Mouse (Mus musculus): ENCODE data around the gene Mast4. TPM values are rescaled to one million over a fixed set of nuclear protein-coding genes. Genes with fewer than 3 reads are reported as not detected.

Mast4 gene
- polyA plus RNA-seq, 2 experiments, result 0.71 to 1.5 TPM

DNA sequence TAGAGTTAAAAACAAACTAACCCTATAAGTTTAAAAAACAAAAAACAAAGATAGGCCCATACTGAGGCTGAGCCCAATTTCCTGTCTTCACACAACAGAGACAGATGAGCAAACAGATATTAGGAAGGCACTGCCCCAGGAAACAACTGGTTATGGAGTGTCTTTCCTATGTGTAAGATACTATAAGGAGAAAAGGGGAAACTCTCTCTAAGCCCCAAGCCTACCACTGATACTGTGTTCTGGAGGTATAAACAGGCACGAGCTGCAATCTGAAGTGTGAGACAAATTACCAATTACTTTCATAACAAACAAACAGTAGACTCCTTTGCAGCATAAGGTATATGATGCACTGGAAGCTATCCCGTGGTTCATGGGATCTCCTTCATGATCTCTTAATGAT, 471.9 kb downstream of the Mast4 start:
- WGBS (ENCODE audit: insufficient replicate concordance), result 10% methylated on average over 2 of the region's 2 CpGs
- TF ChIP-seq EP300 (IDR thresholded peaks at IDR 0.05; ENCODE audit: low read depth), result no peak
- TF ChIP-seq CTCF (IDR thresholded peaks at IDR 0.05; ENCODE audit: low read depth), result no peak
- Histone ChIP-seq H3K36me3 (replicated peaks; ENCODE audit: control insufficient read depth, insufficient read depth, low read depth) (no peaks in the 10 kb centered on the region), H3K27me3 (ENCODE audit: control insufficient read depth, insufficient read depth, low read length) (no peaks in the 10 kb centered on the region), H3K4me3 (ENCODE audit: insufficient read depth in 1 of 2, low read depth in 2 of 2, low read length in 2 of 2) (no peak overlapping the region), H3K27ac (no peak overlapping the region), H3K4me2 (ENCODE audit: low read depth) (no peak overlapping the region), H3K9me3 (ENCODE audit: control insufficient read depth, low read length) (no peaks in the 10 kb centered on the region), H3K4me1 (replicated peaks; ENCODE audit: control insufficient read depth in 2 of 2, insufficient read depth in 2 of 2, low read length in 1 of 2) (peaks cover 4 to 22% of the 10 kb centered on the region in 2 experiments; a peak in 3 of 4 replicates), H3K9ac (replicated peaks) (no peak overlapping the region)
- DNase-seq (ENCODE audit: low read depth in 3 of 3, low spot score in 3 of 3) (no peak), ATAC-seq (ENCODE audit: insufficient read depth) (no peak)

DNA sequence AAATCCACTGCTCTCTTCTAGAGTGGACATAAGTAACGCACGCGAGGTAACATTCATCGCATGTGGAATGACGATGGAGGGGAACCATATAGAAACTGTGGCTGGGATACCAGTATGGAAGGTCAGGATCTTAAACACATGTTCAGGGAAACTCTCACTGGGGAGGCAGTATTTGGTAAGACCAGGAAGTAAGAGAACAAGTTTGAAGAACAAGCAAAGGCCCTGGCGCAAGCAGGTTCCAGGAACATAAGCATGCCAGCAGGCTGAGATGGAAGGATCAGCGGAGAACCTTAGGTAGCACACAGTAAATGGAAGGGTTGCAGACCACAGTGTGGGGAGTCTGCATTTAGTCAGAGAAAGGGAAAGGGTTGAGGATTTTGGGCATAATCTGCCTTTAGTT, 473.6 kb downstream of the Mast4 start:
- Histone ChIP-seq H3K4me2 (ENCODE audit: low read depth) (no peak overlapping the region), H3K36me3 (replicated peaks; ENCODE audit: control insufficient read depth, insufficient read depth, low read depth) (no peaks in the 10 kb centered on the region)
- WGBS (ENCODE audit: insufficient replicate concordance), result 90% methylated on average over 7 of the region's 7 CpGs

DNA sequence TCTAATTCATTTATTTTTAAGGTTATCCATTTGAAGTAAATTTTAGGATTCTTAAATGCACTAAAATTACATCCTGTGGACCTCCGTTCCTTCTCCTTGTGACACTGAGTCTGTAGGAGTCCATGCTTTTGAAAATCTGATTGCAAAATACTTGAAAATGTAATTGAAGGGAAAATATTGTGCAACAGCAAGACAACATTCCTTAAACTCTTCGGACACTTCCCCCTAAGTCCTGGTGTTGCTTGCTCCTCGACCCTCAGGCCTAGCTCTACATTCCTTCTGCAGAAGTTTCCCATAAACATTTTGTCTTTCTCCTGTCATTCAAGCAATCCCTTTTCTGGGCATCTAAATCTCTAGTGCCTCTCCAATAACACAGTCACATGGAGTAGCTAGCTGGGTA, 474.2 kb downstream of the Mast4 start:
- DNase-seq (ENCODE audit: low read depth in 3 of 3, low spot score in 3 of 3) (no peak), ATAC-seq (ENCODE audit: insufficient read depth) (no peak)
- Histone ChIP-seq H3K4me3 (ENCODE audit: insufficient read depth in 1 of 2, low read depth in 2 of 2, low read length in 2 of 2) (no peak overlapping the region), H3K27ac (no peak overlapping the region), H3K9ac (replicated peaks) (no peak overlapping the region), H3K4me2 (ENCODE audit: low read depth) (no peak overlapping the region), H3K27me3 (ENCODE audit: control insufficient read depth, insufficient read depth, low read length) (no peaks in the 10 kb centered on the region), H3K36me3 (replicated peaks; ENCODE audit: control insufficient read depth, insufficient read depth, low read depth) (no peaks in the 10 kb centered on the region), H3K9me3 (ENCODE audit: control insufficient read depth, low read length) (no peaks in the 10 kb centered on the region), H3K4me1 (replicated peaks; ENCODE audit: control insufficient read depth in 2 of 2, insufficient read depth in 2 of 2, low read length in 1 of 2) (peaks cover 0 to 12% of the 10 kb centered on the region in 2 experiments; a peak in 3 of 4 replicates)
- WGBS (ENCODE audit: insufficient replicate concordance), result 57% methylated on average over 3 of the region's 3 CpGs
- TF ChIP-seq EP300 (IDR thresholded peaks at IDR 0.05; ENCODE audit: low read depth), result no peak
- no peak for TF ChIP-seq CTCF (IDR thresholded peaks at IDR 0.05; ENCODE audit: low read depth)

More for the DNA sequence above, 473.6 kb downstream of the Mast4 start:
- Histone ChIP-seq H3K9ac (replicated peaks) (no peak overlapping the region), H3K9me3 (ENCODE audit: control insufficient read depth, low read length) (no peaks in the 10 kb centered on the region), H3K27ac (no peak overlapping the region), H3K4me3 (ENCODE audit: insufficient read depth in 1 of 2, low read depth in 2 of 2, low read length in 2 of 2) (no peak overlapping the region), H3K27me3 (ENCODE audit: control insufficient read depth, insufficient read depth, low read length) (no peaks in the 10 kb centered on the region), H3K4me1 (replicated peaks; ENCODE audit: control insufficient read depth in 2 of 2, insufficient read depth in 2 of 2, low read length in 1 of 2) (peaks cover 3 to 15% of the 10 kb centered on the region in 2 experiments; a peak in 3 of 4 replicates)
- no peak for DNase-seq (ENCODE audit: low read depth in 3 of 3, low spot score in 3 of 3)
- TF ChIP-seq EP300 (IDR thresholded peaks at IDR 0.05; ENCODE audit: low read depth) (no peak), CTCF (IDR thresholded peaks at IDR 0.05; ENCODE audit: low read depth) (no peak)
- ATAC-seq (ENCODE audit: insufficient read depth), result no peak

DNA sequence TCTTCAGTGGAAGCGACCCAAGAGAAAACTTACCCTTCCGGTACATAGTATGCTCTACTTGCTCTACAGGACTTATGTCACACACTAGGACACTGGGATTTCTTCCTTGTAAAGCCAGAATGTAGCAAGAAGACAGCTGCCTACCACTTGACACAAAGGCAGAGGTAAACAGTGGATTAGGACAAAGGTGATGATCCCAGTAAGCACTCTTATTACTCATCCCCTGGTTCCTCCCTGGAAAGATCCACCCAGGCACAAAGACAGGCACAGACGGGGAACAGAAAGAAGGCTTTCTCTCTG, 476.8 kb downstream of the Mast4 start:
- no peaks in the 10 kb centered on the region for H3K27me3 ChIP-seq (ENCODE audit: control insufficient read depth, insufficient read depth, low read length)
- no peak overlapping the region for H3K4me2 ChIP-seq (ENCODE audit: low read depth)
- peaks cover 0 to 9% of the 10 kb centered on the region in 2 experiments; a peak in 1 of 4 replicates for H3K4me1 ChIP-seq (replicated peaks; ENCODE audit: control insufficient read depth in 2 of 2, insufficient read depth in 2 of 2, low read length in 1 of 2)
- H3K36me3 ChIP-seq (replicated peaks; ENCODE audit: control insufficient read depth, insufficient read depth, low read depth), result no peaks in the 10 kb centered on the region
- no peak for DNase-seq (ENCODE audit: low read depth in 3 of 3, low spot score in 3 of 3)
- TF ChIP-seq CTCF (IDR thresholded peaks at IDR 0.05; ENCODE audit: low read depth) (no peak), EP300 (IDR thresholded peaks at IDR 0.05; ENCODE audit: low read depth) (no peak)
- 81% methylated on average over 3 of the region's 3 CpGs for WGBS (ENCODE audit: insufficient replicate concordance)
- no peaks in the 10 kb centered on the region for H3K9me3 ChIP-seq (ENCODE audit: control insufficient read depth, low read length)
- H3K4me3 ChIP-seq (ENCODE audit: insufficient read depth in 1 of 2, low read depth in 2 of 2, low read length in 2 of 2), result no peak overlapping the region
- H3K27ac ChIP-seq, result no peak overlapping the region
- no peak for ATAC-seq (ENCODE audit: insufficient read depth)
- no peak overlapping the region for H3K9ac ChIP-seq (replicated peaks)

DNA sequence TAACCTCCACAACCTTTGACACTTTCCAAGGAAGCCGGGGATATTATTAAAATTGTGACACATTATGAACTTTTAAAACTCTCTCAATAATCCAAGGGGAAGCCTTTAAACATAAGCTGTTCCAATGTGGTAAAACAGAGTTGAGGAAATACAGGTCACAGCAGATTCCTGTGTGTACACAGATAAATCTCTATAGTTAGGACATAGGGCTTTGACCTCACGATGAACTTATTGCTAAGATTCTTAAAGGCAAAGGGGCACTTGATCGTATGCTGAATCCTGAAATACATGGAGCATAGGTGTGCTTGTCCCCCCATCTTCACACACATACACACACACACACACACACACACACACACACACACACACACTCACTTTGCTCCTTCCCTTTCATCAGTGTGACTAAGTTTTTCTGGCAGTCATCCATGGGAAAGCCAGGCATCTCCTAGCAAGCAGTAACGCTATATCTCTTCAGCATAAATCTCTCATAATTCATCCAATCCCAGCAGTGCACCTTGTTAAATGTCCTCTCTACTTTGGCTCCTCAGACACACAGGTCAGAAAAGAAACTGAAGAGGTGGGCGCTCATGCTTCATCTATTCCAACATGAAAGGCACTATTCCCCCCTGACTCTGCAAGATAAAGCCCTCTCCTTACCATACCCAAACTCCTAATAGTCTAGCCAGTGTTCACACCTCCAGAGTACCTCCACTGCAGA, 477.3 kb downstream of the Mast4 start:
- Histone ChIP-seq H3K36me3 (replicated peaks; ENCODE audit: control insufficient read depth, insufficient read depth, low read depth) (no peaks in the 10 kb centered on the region), H3K9ac (replicated peaks) (no peak overlapping the region), H3K4me1 (replicated peaks; ENCODE audit: control insufficient read depth in 2 of 2, insufficient read depth in 2 of 2, low read length in 1 of 2) (peaks cover 0 to 9% of the 10 kb centered on the region in 2 experiments; a peak in 1 of 4 replicates), H3K27ac (no peak overlapping the region), H3K27me3 (ENCODE audit: control insufficient read depth, insufficient read depth, low read length) (no peaks in the 10 kb centered on the region), H3K4me3 (ENCODE audit: insufficient read depth in 1 of 2, low read depth in 2 of 2, low read length in 2 of 2) (no peak overlapping the region), H3K4me2 (ENCODE audit: low read depth) (no peak overlapping the region), H3K9me3 (ENCODE audit: control insufficient read depth, low read length) (no peaks in the 10 kb centered on the region)
- DNase-seq (ENCODE audit: low read depth in 3 of 3, low spot score in 3 of 3), result no peak
- TF ChIP-seq CTCF (IDR thresholded peaks at IDR 0.05; ENCODE audit: low read depth) (no peak), EP300 (IDR thresholded peaks at IDR 0.05; ENCODE audit: low read depth) (no peak)
- ATAC-seq (ENCODE audit: insufficient read depth), result no peak
- WGBS (ENCODE audit: insufficient replicate concordance), result 58% methylated on average over 5 of the region's 5 CpGs

Measured in liver, embryonic 14.5 days (tissue).